In the genomic region with DNA sequence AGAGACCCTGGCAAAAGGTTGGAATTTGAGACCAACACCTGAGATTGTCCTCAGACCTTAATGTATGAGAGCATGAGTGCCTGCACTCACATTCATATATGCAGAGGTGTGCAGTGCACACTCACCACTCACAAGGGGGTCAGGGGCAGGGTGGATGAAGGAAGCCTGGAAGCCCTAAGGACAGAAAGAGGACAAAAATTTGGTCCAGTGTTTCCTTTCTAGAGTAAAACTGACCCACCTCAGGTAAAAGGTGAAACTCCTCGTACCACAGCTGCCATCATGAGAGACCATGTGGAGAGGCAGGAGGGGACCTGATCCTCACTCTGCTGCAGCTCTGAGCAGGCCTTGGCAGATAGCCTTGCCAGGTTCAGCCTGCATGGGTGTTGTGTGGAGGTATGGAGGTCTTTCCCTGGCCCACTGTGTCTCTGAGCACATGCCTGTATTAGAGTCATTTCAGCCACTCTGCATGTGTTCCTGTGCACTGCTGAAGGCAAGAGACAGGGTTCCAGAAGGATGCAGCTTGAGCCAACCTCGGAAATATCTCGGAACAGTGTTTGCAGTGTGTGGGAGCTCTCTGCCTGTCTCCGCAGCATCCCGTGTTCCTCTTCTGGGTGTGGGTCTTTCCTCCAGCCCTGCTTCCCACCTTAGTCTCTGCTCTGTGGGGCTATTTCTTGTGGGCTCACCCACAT, we compare ENCODE assay signal across 11 mouse cellular contexts. TPM values are rescaled to one million over a fixed set of nuclear protein-coding genes. Genes with fewer than 3 reads are reported as not detected.
DNase-seq lines count a peak whose midpoint lies in the region; ATAC-seq lines count a peak whose summit lies in the region.
"Had no signal": no experiment of that assay in that cellular context is flagged by ENCODE, and none has a peak within 500 bp of the region (broad histone marks: within the 10 kb centered on the region; RNA-seq: fewer than 3 reads in every experiment).

No protein-coding gene starts in this region.

- H3K4me3 ChIP-seq in kidney, embryonic 16.5 days (ENCODE audit: low read length): peak overlapping the region; percentile 94
- peak overlapping the region; percentile 84; the same call in 1 of the 2 replicates for H3K4me3 ChIP-seq in embryonic facial prominence, embryonic 13.5 days
- H3K4me3 ChIP-seq in hindbrain, embryonic 14.5 days (replicated peaks; ENCODE audit: low read length): peak overlapping the region; percentile 77
- peak overlapping the region; percentile 62 for H3K4me3 ChIP-seq in midbrain, embryonic 16.5 days (ENCODE audit: low read depth, low read length)

- WGBS in kidney, embryonic 16.5 days: 79% methylated on average over 5 of the region's 5 CpGs
- WGBS in embryonic facial prominence, embryonic 13.5 days: 81% methylated on average over 5 of the region's 5 CpGs
- WGBS in hindbrain, embryonic 14.5 days: 83% methylated on average over 5 of the region's 5 CpGs
- WGBS in midbrain, embryonic 16.5 days: 84% methylated on average over 5 of the region's 5 CpGs

- ATAC-seq in kidney, embryonic 16.5 days (ENCODE audit: low FRiP score, low TSS enrichment): no peak
- ATAC-seq in embryonic facial prominence, embryonic 13.5 days (ENCODE audit: insufficient number of reproducible peaks, insufficient read depth, low FRiP score, low TSS enrichment, low read depth): no peak
- no peak for ATAC-seq in hindbrain, embryonic 14.5 days (ENCODE audit: low FRiP score)
- no peak for ATAC-seq in midbrain, embryonic 16.5 days

- peaks cover 36% of the 10 kb centered on the region for H3K4me1 ChIP-seq in kidney, embryonic 16.5 days (ENCODE audit: insufficient read depth, low read length)
- H3K4me1 ChIP-seq in embryonic facial prominence, embryonic 13.5 days: peaks cover 40% of the 10 kb centered on the region
- H3K4me1 ChIP-seq in hindbrain, embryonic 14.5 days (replicated peaks; ENCODE audit: control insufficient read depth, insufficient read depth, low read length): peaks cover 42% of the 10 kb centered on the region
- peaks cover 35% of the 10 kb centered on the region for H3K4me1 ChIP-seq in midbrain, embryonic 16.5 days (ENCODE audit: control insufficient read depth, insufficient read depth, low read length)

- 0 out of 2 replicates have a peak overlapping the region, but pooled peaks have one; percentile 10 for H3K9ac ChIP-seq in kidney, embryonic 16.5 days (replicated peaks; ENCODE audit: low read length)
- peak overlapping the region; percentile 96 for H3K9ac ChIP-seq in embryonic facial prominence, embryonic 13.5 days
- peak overlapping the region; percentile 92 for H3K9ac ChIP-seq in hindbrain, embryonic 14.5 days
- peak overlapping the region; percentile 82 for H3K9ac ChIP-seq in midbrain, embryonic 16.5 days (ENCODE audit: low read depth, low read length)

- H3K27ac ChIP-seq in kidney, embryonic 16.5 days (ENCODE audit: low read length): no peak overlapping the region
- no peak overlapping the region for H3K27ac ChIP-seq in embryonic facial prominence, embryonic 13.5 days
- H3K27ac ChIP-seq in hindbrain, embryonic 14.5 days: no peak overlapping the region
- no peak overlapping the region for H3K27ac ChIP-seq in midbrain, embryonic 16.5 days (ENCODE audit: low read length)

- H3K27me3 ChIP-seq in kidney, embryonic 16.5 days (ENCODE audit: insufficient read depth, low read length): peaks cover 3% of the 10 kb centered on the region
- peaks cover 16% of the 10 kb centered on the region for H3K27me3 ChIP-seq in embryonic facial prominence, embryonic 13.5 days
- no peaks in the 10 kb centered on the region; the same call in 1 of the 2 replicates for H3K27me3 ChIP-seq in hindbrain, embryonic 14.5 days (ENCODE audit: control insufficient read depth, insufficient read depth, low read length)
- no peaks in the 10 kb centered on the region for H3K27me3 ChIP-seq in midbrain, embryonic 16.5 days (ENCODE audit: control insufficient read depth, insufficient read depth, low read depth, low read length)

- H3K36me3 ChIP-seq in kidney, embryonic 16.5 days (ENCODE audit: insufficient read depth, low read length): peaks cover 16% of the 10 kb centered on the region; the same call in 1 of the 2 replicates
- H3K36me3 ChIP-seq in embryonic facial prominence, embryonic 13.5 days: peaks cover 8% of the 10 kb centered on the region
- H3K36me3 ChIP-seq in hindbrain, embryonic 14.5 days (replicated peaks; ENCODE audit: control insufficient read depth, insufficient read depth): peaks cover 2% of the 10 kb centered on the region; the same call in 1 of the 2 replicates
- 0 out of 2 replicates have a peak, but pooled peaks cover 3% of the 10 kb centered on the region for H3K36me3 ChIP-seq in midbrain, embryonic 16.5 days (ENCODE audit: control insufficient read depth, insufficient read depth, low read length)

- peak overlapping the region; percentile 97 for H3K4me2 ChIP-seq in kidney, embryonic 16.5 days (replicated peaks; ENCODE audit: low read depth, low read length)
- H3K4me2 ChIP-seq in embryonic facial prominence, embryonic 13.5 days: peak overlapping the region; percentile 94
- peak overlapping the region; percentile 95 for H3K4me2 ChIP-seq in hindbrain, embryonic 14.5 days (replicated peaks)
- peak overlapping the region; percentile 86 for H3K4me2 ChIP-seq in midbrain, embryonic 16.5 days (ENCODE audit: low read length)

- no peak for DNase-seq in kidney, adult 8-10 months
- no peak for DNase-seq in hindbrain, embryonic 14.5 days (ENCODE audit: low spot score)
- no peak for DNase-seq in adrenal gland, postnatal 25 days
- no peak for DNase-seq in lung, postnatal 25 days (ENCODE audit: low spot score)
- DNase-seq in spleen, adult 12 weeks (ENCODE audit: low spot score): no peak
- DNase-seq: gastrocnemius, postnatal 10 days; thymus, adult 2 months had no signal

- H3K9me3 ChIP-seq in kidney, embryonic 16.5 days (ENCODE audit: low read length): peaks cover 5% of the 10 kb centered on the region
- H3K9me3 ChIP-seq in embryonic facial prominence, embryonic 13.5 days: no peaks in the 10 kb centered on the region
- H3K9me3 ChIP-seq in hindbrain, embryonic 14.5 days (ENCODE audit: control insufficient read depth, low read length): no peaks in the 10 kb centered on the region
- H3K9me3 ChIP-seq in midbrain, embryonic 16.5 days (replicated peaks; ENCODE audit: control insufficient read depth, low read length, poor library complexity, severe bottlenecking): no peaks in the 10 kb centered on the region

RNA-seq across cellular contexts. Expression of a gene that starts 2.9 kb away (rescaled TPM):
- 39.5 and 39.7 TPM in 2 replicates for polyA plus RNA-seq in kidney, embryonic 16.5 days (2015; fragmentation: Nextera tagmentation; extraction: Ambion mirVana)
- 34.0 and 34.3 TPM in 2 replicates for polyA plus RNA-seq in embryonic facial prominence, embryonic 13.5 days (2015; fragmentation: Nextera tagmentation; extraction: Ambion mirVana)
- polyA plus RNA-seq in hindbrain, embryonic 14.5 days (2014; fragmentation: Nextera tagmentation; extraction: Ambion mirVana): 86.9 and 94.9 TPM in 2 replicates
- 107 and 115 TPM in 2 replicates for polyA plus RNA-seq in midbrain, embryonic 16.5 days (2015; fragmentation: Nextera tagmentation; extraction: Ambion mirVana)
- 21.2 and 25.6 TPM in 2 replicates for total RNA-seq in adrenal gland, postnatal 25 days (2021)

RNA-seq across cellular contexts. Expression of a gene that starts 2.9 kb away (rescaled TPM):
- polyA plus RNA-seq in kidney, embryonic 16.5 days (2015; fragmentation: Nextera tagmentation; extraction: Ambion mirVana): 0.42 and 0.64 TPM in 2 replicates
- polyA plus RNA-seq in embryonic facial prominence, embryonic 13.5 days (2015; fragmentation: Nextera tagmentation; extraction: Ambion mirVana): 0.25 and 0.55 TPM in 2 replicates
- polyA plus RNA-seq in hindbrain, embryonic 14.5 days (2014; fragmentation: Nextera tagmentation; extraction: Ambion mirVana): 0.76 and 1.1 TPM in 2 replicates
- polyA plus RNA-seq in midbrain, embryonic 16.5 days (2015; fragmentation: Nextera tagmentation; extraction: Ambion mirVana): 1.3 and 2.1 TPM in 2 replicates
- total RNA-seq in adrenal gland, postnatal 25 days (2021): 0.21 TPM in 1 of 2 replicates, not detected in the other
- total RNA-seq: monocyte, adult 5-6 weeks had no signal

RNA-seq across cellular contexts. Expression of a gene that starts 8.7 kb away (rescaled TPM):
- 93.4 and 93.5 TPM in 2 replicates for polyA plus RNA-seq in kidney, embryonic 16.5 days (2015; fragmentation: Nextera tagmentation; extraction: Ambion mirVana)
- polyA plus RNA-seq in embryonic facial prominence, embryonic 13.5 days (2015; fragmentation: Nextera tagmentation; extraction: Ambion mirVana): 45.4 and 46.9 TPM in 2 replicates
- polyA plus RNA-seq in hindbrain, embryonic 14.5 days (2014; fragmentation: Nextera tagmentation; extraction: Ambion mirVana): 109 and 138 TPM in 2 replicates
- polyA plus RNA-seq in midbrain, embryonic 16.5 days (2015; fragmentation: Nextera tagmentation; extraction: Ambion mirVana): 345 and 399 TPM in 2 replicates
- 8.5 and 9.6 TPM in 2 replicates for total RNA-seq in adrenal gland, postnatal 25 days (2021)

RNA-seq across cellular contexts. Expression of a gene that starts 18.7 kb away (rescaled TPM):
- 217 and 219 TPM in 2 replicates for polyA plus RNA-seq in kidney, embryonic 16.5 days (2015; fragmentation: Nextera tagmentation; extraction: Ambion mirVana)
- polyA plus RNA-seq in embryonic facial prominence, embryonic 13.5 days (2015; fragmentation: Nextera tagmentation; extraction: Ambion mirVana): 254 and 255 TPM in 2 replicates
- 682 and 743 TPM in 2 replicates for polyA plus RNA-seq in hindbrain, embryonic 14.5 days (2014; fragmentation: Nextera tagmentation; extraction: Ambion mirVana)
- 550 and 556 TPM in 2 replicates for polyA plus RNA-seq in midbrain, embryonic 16.5 days (2015; fragmentation: Nextera tagmentation; extraction: Ambion mirVana)
- 154 and 161 TPM in 2 replicates for total RNA-seq in adrenal gland, postnatal 25 days (2021)

RNA-seq across cellular contexts. Expression of a gene that starts 20.5 kb away (rescaled TPM):
- polyA plus RNA-seq in kidney, embryonic 16.5 days (2015; fragmentation: Nextera tagmentation; extraction: Ambion mirVana): 22.9 and 25.9 TPM in 2 replicates
- 21.7 and 23.5 TPM in 2 replicates for polyA plus RNA-seq in embryonic facial prominence, embryonic 13.5 days (2015; fragmentation: Nextera tagmentation; extraction: Ambion mirVana)
- 18.9 and 22.1 TPM in 2 replicates for polyA plus RNA-seq in hindbrain, embryonic 14.5 days (2014; fragmentation: Nextera tagmentation; extraction: Ambion mirVana)
- polyA plus RNA-seq in midbrain, embryonic 16.5 days (2015; fragmentation: Nextera tagmentation; extraction: Ambion mirVana): 19.5 and 22.3 TPM in 2 replicates
- total RNA-seq in adrenal gland, postnatal 25 days (2021): 30.0 and 30.1 TPM in 2 replicates

Comparison
In these comparisons a context has a peak if more than half of its experiments do, and no peak if none do; other contexts are left out.
1. H3K9ac ChIP-seq: peak in every context shown above with its lines; median percentile 96 in embryonic facial prominence, embryonic 13.5 days; 92 in hindbrain, embryonic 14.5 days; 82 in midbrain, embryonic 16.5 days; 10 in kidney, embryonic 16.5 days.